Mouse (Mus musculus) kidney, postnatal 0 days (tissue): ENCODE measurements around the gene Ccdc33. TPM values are rescaled to one million over a fixed set of nuclear protein-coding genes. Genes with fewer than 3 reads are reported as not detected.

Experiments
- ATAC-seq: fragments of 200-750 bp; cut with Nextera tagmentation; replicated peaks from 2 replicates; pipeline ENCODE4 v1.8.0; 2017; ENCODE audit warnings: low read depth, moderate number of reproducible peaks, moderate TSS enrichment, moderate library complexity; ENCODE audit not compliant: low FRiP score
- DNase-seq: peaks from one replicate; pipeline ENCODE4 v3.0.0-alpha.2; 2016; ENCODE audit warnings: low spot score
- H3K27ac ChIP-seq: fragments of 300-500 bp; sonication (generic); 2 replicates; pipeline ENCODE4 v1.5.1; 2014; ENCODE audit warnings: mild to moderate bottlenecking
- H3K27me3 ChIP-seq: fragments of 300-500 bp; sonication (generic); 2 replicates; pipeline ENCODE4 v1.6.1; 2014; ENCODE audit warnings: low read length, mixed read lengths; ENCODE audit not compliant: insufficient read depth
- H3K36me3 ChIP-seq: fragments of 300-500 bp; sonication (generic); 2 replicates; pipeline ENCODE4 v1.6.1; 2014; ENCODE audit warnings: low read length, mixed read lengths; ENCODE audit not compliant: insufficient read depth
- H3K4me1 ChIP-seq: fragments of 300-500 bp; sonication (generic); replicated peaks from 2 replicates; pipeline ENCODE4 v1.6.1; 2014; ENCODE audit warnings: antibody characterized with exemption, low read length, mixed read lengths; ENCODE audit not compliant: insufficient read depth
- H3K4me2 ChIP-seq: fragments of 300-500 bp; sonication (generic); 2 replicates; pipeline ENCODE4 v1.6.1; 2014; ENCODE audit warnings: mild to moderate bottlenecking, low read length, moderate library complexity, mixed read lengths
- H3K4me3 ChIP-seq: fragments of 300-500 bp; sonication (generic); replicated peaks from 2 replicates; pipeline ENCODE4 v1.5.1; 2014; ENCODE audit warnings: low read depth, low read length
- H3K9ac ChIP-seq: fragments of 300-500 bp; sonication (generic); 2 replicates; pipeline ENCODE4 v1.6.1; 2014; ENCODE audit warnings: low read depth, low read length
- H3K9me3 ChIP-seq: fragments of 300-500 bp; sonication (generic); replicated peaks from 2 replicates; pipeline ENCODE4 v1.6.1; 2016; ENCODE audit warnings: low read length, inconsistent platforms, mixed read lengths
- CTCF ChIP-seq: IDR thresholded peaks from 2 replicates; pipeline ENCODE4 v1.5.1; 2016; ENCODE audit warnings: antibody characterized with exemption, low read depth, mild to moderate bottlenecking, moderate library complexity
- WGBS: fragments of 180-500 bp; shearing (Covaris S2); extraction: QIAGEN DNeasy Blood & Tissue Kit; methylation state at CpG from one replicate; pipeline ENCODE4 v1.1.7; 2014; 5-methylcytosine and 5-hydroxymethylcytosine counted together
- polyA plus RNA-seq: library from polyadenylated mRNA; unstranded; fragments of >200 nt; fragmentation: Nextera tagmentation; extraction: Ambion mirVana; gene quantifications from 2 replicates; pipeline ENCODE4 v1.2.1, GENCODE M21; 2015

Ccdc33 gene
- polyA plus RNA-seq, 1 experiment from 2014 or later, result 0.09 TPM

- H3K27me3 ChIP-seq, result no peaks in the 10 kb centered on the region
- 47% methylated on average over 8 of the region's 8 CpGs for WGBS
- no peak overlapping the region for H3K4me2 ChIP-seq
- no peaks in the 10 kb centered on the region for H3K4me1 ChIP-seq
- H3K36me3 ChIP-seq, result no peaks in the 10 kb centered on the region
- ATAC-seq (no peak), DNase-seq (no peak)
- no peak for TF ChIP-seq CTCF
- H3K9me3 ChIP-seq, result no peaks in the 10 kb centered on the region
- H3K4me3 ChIP-seq, result no peak overlapping the region
- H3K9ac ChIP-seq, result no peak overlapping the region
- H3K27ac ChIP-seq, result no peak overlapping the region
Measured at GRCm38 (mm10) chr9:58014393-58015160, 104.0 kb downstream of the Ccdc33 start.

DNA sequence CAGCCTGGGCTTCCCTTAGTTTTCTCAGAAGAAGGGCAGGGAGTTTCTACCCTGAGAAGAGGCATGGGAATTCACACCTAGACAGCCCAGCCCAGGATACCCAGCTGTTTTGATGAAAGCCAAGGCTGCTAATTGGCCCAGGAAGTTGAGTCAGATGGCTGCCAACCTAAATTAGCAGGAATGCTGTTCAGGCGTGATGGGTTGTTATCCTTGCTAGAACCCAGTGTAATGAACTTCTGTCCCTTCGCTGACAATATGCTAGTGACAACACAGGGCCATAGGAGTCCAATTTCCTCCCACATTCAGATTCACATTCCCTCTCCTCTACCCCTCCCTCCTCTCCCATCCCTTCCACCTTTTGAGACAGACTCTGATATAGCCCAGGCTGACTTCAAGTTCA is 105.7 kb downstream of the Ccdc33 start:
- Histone ChIP-seq H3K27ac (no peak overlapping the region), H3K4me1 (no peaks in the 10 kb centered on the region), H3K36me3 (no peaks in the 10 kb centered on the region), H3K4me3 (no peak overlapping the region), H3K27me3 (no peaks in the 10 kb centered on the region), H3K9ac (no peak overlapping the region), H3K4me2 (no peak overlapping the region), H3K9me3 (no peaks in the 10 kb centered on the region)
- no peak for TF ChIP-seq CTCF
- WGBS, result 32% methylated on average over 2 of the region's 2 CpGs
- DNase-seq, result peak; percentile 44
- ATAC-seq, result no peak

DNA sequence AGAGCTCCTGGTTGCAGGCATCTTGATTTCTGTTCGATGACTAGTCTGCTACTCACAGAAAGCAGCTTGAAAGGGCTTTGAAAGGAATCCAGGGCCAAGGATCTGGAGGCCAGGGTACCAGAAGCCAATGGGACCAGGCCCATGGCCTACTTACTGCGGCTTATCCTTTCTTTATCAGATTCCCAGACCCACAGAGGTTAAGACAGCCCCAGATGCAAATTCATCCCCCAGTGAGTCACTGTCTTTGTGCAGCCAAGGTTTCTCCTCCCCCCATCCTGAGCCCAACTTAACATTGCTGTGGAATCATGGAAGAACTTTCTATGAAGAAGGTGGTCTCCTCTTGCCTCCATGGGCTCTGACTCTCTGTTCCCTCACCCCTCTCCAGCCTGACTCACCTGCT is 106.1 kb downstream of the Ccdc33 start:
- TF ChIP-seq CTCF, result no peak
- H3K27ac ChIP-seq, result no peak overlapping the region
- H3K4me2 ChIP-seq, result no peak overlapping the region
- no peak overlapping the region for H3K4me3 ChIP-seq
- no peaks in the 10 kb centered on the region for H3K9me3 ChIP-seq
- DNase-seq (no peak), ATAC-seq (no peak)
- H3K9ac ChIP-seq, result no peak overlapping the region
- 74% methylated on average over 2 of the region's 2 CpGs for WGBS
- no peaks in the 10 kb centered on the region for H3K27me3 ChIP-seq
- H3K36me3 ChIP-seq, result no peaks in the 10 kb centered on the region
- no peaks in the 10 kb centered on the region for H3K4me1 ChIP-seq

DNA sequence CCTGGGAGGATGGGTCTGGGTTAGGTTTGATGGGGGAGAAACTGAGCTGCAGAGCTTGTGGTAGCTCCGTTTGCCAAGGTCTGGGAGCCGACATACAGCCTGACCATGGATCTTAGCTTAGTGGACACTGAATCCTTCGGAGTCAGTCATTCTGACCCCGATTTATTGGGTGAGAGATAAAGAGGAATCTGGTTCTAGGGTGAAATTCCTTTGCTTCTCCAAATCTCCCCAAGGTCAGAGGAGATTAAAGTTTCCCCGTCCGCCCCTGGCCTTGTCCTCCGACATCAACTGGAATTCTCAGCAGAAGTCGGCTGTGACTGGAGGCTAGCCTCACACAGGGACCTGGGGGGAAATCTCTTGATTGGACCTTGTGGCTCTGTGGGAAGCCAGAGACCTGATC is 107.1 kb downstream of the Ccdc33 start:
- Histone ChIP-seq H3K9me3 (no peaks in the 10 kb centered on the region), H3K27me3 (no peaks in the 10 kb centered on the region), H3K27ac (no peak overlapping the region), H3K9ac (no peak overlapping the region), H3K4me3 (no peak overlapping the region), H3K36me3 (no peaks in the 10 kb centered on the region), H3K4me1 (no peaks in the 10 kb centered on the region), H3K4me2 (no peak overlapping the region)
- ATAC-seq, result no peak
- 46% methylated on average over 8 of the region's 8 CpGs for WGBS
- no peak for DNase-seq
- TF ChIP-seq CTCF, result no peak

DNA sequence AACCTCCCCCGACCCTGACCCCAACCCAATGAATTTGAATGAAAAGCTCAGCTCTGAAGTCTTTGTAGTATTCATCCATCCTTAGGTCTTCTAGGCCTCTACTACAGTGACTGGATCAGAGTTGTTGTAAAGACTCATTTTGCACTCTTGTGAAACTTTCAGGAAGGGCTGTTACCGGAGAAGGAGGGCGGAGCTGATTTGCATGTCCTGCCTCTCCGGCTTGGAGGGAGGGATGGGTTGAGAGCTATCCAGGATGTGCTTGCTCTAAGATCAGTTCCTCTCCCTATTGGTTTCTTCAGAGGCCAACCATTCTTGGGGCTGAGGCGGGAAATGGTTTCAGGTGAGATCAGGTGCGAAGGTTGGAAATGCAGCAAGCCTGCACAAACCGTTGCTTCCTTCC is 107.6 kb downstream of the Ccdc33 start:
- 29% methylated on average over 7 of the region's 7 CpGs for WGBS
- Histone ChIP-seq H3K27ac (no peak overlapping the region), H3K4me3 (no peak overlapping the region), H3K9ac (no peak overlapping the region), H3K9me3 (no peaks in the 10 kb centered on the region), H3K36me3 (no peaks in the 10 kb centered on the region), H3K4me2 (no peak overlapping the region), H3K27me3 (no peaks in the 10 kb centered on the region), H3K4me1 (no peaks in the 10 kb centered on the region)
- ATAC-seq, result no peak
- peak; percentile 76 for DNase-seq
- no peak for TF ChIP-seq CTCF

DNA sequence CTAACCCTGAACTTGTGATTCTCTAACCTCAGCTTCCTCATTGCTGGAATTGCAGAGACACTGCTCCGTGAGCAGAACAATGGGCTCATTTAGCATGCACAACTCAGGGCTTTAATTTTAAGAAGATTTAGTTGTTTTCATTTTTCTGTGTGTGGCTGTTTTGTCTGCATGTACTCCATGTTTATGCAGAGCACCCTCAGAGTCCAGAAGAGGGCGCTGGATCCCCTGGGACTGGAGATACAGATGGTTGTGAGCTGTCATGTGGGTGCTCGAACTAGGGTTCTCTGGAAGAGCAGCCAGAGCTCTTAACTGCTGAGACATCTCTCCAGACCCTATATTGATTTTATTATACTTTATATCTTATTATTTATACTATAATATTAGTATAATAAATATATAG is 109.0 kb downstream of the Ccdc33 start:
- TF ChIP-seq CTCF, result peak; percentile 33; the same call in 1 of the 2 replicates
- no peak overlapping the region for H3K4me3 ChIP-seq
- no peak overlapping the region for H3K27ac ChIP-seq
- 68% methylated on average over 3 of the region's 3 CpGs for WGBS
- no peak overlapping the region for H3K4me2 ChIP-seq
- H3K27me3 ChIP-seq, result no peaks in the 10 kb centered on the region
- no peak for ATAC-seq
- no peaks in the 10 kb centered on the region for H3K36me3 ChIP-seq
- DNase-seq, result no peak
- no peaks in the 10 kb centered on the region for H3K9me3 ChIP-seq
- no peak overlapping the region for H3K9ac ChIP-seq
- no peaks in the 10 kb centered on the region for H3K4me1 ChIP-seq

DNA sequence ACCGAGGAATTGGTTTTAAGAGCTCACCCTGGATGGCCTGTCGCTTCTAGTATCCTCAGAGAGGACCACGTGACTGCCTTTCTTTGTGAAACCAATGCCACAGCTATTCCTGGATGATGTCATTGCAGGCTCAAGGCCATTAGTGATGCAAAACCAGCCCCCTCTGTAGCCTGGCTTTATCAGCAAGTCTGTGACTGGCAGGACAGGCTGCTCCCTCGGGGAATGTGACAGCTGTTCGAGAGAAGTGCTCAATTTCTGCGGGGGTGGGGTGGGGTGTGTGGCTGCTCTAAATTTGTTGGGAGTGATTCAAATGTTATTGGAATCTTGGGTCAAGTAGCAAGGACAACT is 109.6 kb downstream of the Ccdc33 start:
- peak; percentile 85 for DNase-seq
- WGBS, result 6% methylated on average over 6 of the region's 6 CpGs
- Histone ChIP-seq H3K4me1 (no peaks in the 10 kb centered on the region), H3K36me3 (no peaks in the 10 kb centered on the region), H3K4me2 (no peak overlapping the region), H3K4me3 (no peak overlapping the region), H3K9me3 (no peaks in the 10 kb centered on the region), H3K27ac (no peak overlapping the region), H3K9ac (no peak overlapping the region), H3K27me3 (no peaks in the 10 kb centered on the region)
- peak; percentile 72; the same call in 1 of the 2 replicates for ATAC-seq
- no peak for TF ChIP-seq CTCF
